Comparison of ENCODE assay signal across 8 mouse cellular contexts in the genomic region with DNA sequence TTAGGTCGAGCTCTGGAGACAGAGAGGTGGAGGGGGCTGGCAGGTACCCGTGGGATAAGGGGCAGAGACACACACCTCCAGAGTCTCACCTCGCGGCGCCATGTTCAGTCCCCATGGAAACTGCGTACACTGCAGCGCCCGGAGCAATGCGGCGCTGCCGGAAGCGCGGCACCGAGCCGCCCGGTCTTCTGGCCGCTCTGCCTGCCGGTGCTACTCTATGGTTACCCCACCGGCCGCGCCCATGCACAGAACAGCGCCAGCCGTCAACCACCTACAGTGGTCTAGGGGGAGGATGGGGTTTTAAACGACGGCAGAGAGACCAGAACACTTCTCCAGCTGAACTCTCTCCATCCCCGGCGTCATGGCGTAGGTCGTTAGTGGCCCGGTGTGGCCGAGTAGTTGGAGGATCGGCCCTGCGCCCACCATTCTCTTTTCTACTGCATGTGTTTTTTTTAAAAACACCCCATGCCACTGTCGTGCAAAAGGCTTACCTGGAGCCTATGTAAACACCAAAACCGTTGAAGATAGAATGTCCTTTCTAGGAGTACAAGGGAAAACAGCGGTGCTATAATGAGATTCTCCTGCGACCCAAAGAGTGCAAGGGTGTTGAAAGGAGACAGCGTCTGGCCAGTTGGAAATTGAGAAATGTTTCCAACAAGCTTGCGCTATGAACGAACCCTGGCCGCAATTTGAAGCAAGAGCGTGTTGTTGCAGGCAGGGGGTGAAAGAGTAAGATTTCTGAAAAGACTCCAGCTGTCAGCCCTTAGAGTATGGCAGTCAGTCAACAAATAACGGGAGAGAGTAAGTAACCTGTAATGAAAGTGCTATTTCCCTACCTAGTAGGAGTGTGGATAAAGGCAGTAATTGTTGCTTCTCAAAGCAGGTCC. TPM values are rescaled to one million over a fixed set of nuclear protein-coding genes. Genes with fewer than 3 reads are reported as not detected.
DNase-seq lines count a peak whose midpoint lies in the region; ATAC-seq lines count a peak whose summit lies in the region.

A gene (minus strand): TSS at position 615 of the 887 bp plus-strand sequence.

- peak; percentile 99 for ATAC-seq in erythroid progenitor cell, adult 5-6 weeks (replicated peaks; ENCODE audit: low FRiP score, poor library complexity, severe bottlenecking)
- peak; percentile 85 for ATAC-seq in heart, embryonic 13.5 days (ENCODE audit: extremely low read depth, insufficient number of reproducible peaks, low FRiP score, low TSS enrichment)
- ATAC-seq in liver, embryonic 13.5 days (ENCODE audit: low read depth), result peak; percentile 100
- peak; percentile 98 for ATAC-seq in stomach, embryonic 16.5 days (ENCODE audit: insufficient read depth, low FRiP score)

- peaks cover 19% of the 10 kb centered on the region for H3K4me1 ChIP-seq in heart, embryonic 13.5 days
- H3K4me1 ChIP-seq in liver, embryonic 13.5 days (replicated peaks), result peaks cover 26% of the 10 kb centered on the region
- H3K4me1 ChIP-seq in stomach, embryonic 16.5 days (ENCODE audit: control insufficient read depth, insufficient read depth, low read length), result peaks cover 12% of the 10 kb centered on the region

- WGBS in heart, embryonic 13.5 days, result 1% methylated on average over 43 of the region's 43 CpGs
- 3% methylated on average over 43 of the region's 43 CpGs for WGBS in liver, embryonic 13.5 days (ENCODE audit: insufficient replicate concordance)
- under 1% methylated on average over 43 of the region's 43 CpGs for WGBS in stomach, embryonic 16.5 days

- H3K9ac ChIP-seq in heart, embryonic 13.5 days, result peak within 1 kb of the TSS; percentile 85
- H3K9ac ChIP-seq in liver, embryonic 13.5 days, result peak within 1 kb of the TSS; percentile 74
- peak within 1 kb of the TSS; percentile 84 for H3K9ac ChIP-seq in stomach, embryonic 16.5 days (ENCODE audit: low read length)

- H3K4me3 ChIP-seq in heart, embryonic 13.5 days, result peak within 1 kb of the TSS; percentile 69
- H3K4me3 ChIP-seq in liver, embryonic 13.5 days (replicated peaks), result peak within 1 kb of the TSS; percentile 68
- peak within 1 kb of the TSS; percentile 62 for H3K4me3 ChIP-seq in stomach, embryonic 16.5 days (replicated peaks; ENCODE audit: low read length)

- peak within 1 kb of the TSS; percentile 82 for H3K4me2 ChIP-seq in heart, embryonic 13.5 days
- peak within 1 kb of the TSS; percentile 79 for H3K4me2 ChIP-seq in liver, embryonic 13.5 days
- peak within 1 kb of the TSS; percentile 95 for H3K4me2 ChIP-seq in stomach, embryonic 16.5 days (ENCODE audit: low read depth, low read length)

- peak; percentile 89 for DNase-seq in CD4-positive helper T cell, adult 2 months (ENCODE audit: low read depth, low spot score)
- DNase-seq in brain, embryonic 18.5 days (ENCODE audit: low read depth, low spot score), result peak; percentile 67
- DNase-seq in kidney, postnatal 14 days, result peak; percentile 91
- peak; percentile 79 for DNase-seq in liver, embryonic 13.5 days
- peak; percentile 81 for DNase-seq in neural tube, embryonic 10.5 days (ENCODE audit: extremely low spot score, low spot score)

- no peaks in the 10 kb centered on the region for H3K27me3 ChIP-seq in heart, embryonic 13.5 days (replicated peaks)
- no peaks in the 10 kb centered on the region for H3K27me3 ChIP-seq in liver, embryonic 13.5 days
- H3K27me3 ChIP-seq in stomach, embryonic 16.5 days (ENCODE audit: control insufficient read depth, insufficient read depth, low read length), result no peaks in the 10 kb centered on the region

- no peaks in the 10 kb centered on the region for H3K9me3 ChIP-seq in heart, embryonic 13.5 days
- H3K9me3 ChIP-seq in liver, embryonic 13.5 days (replicated peaks), result no peaks in the 10 kb centered on the region
- no peaks in the 10 kb centered on the region for H3K9me3 ChIP-seq in stomach, embryonic 16.5 days (replicated peaks; ENCODE audit: control insufficient read depth, low read length)

- peaks cover 25% of the 10 kb centered on the region for H3K36me3 ChIP-seq in heart, embryonic 13.5 days
- H3K36me3 ChIP-seq in liver, embryonic 13.5 days, result peaks cover 18% of the 10 kb centered on the region
- H3K36me3 ChIP-seq in stomach, embryonic 16.5 days (ENCODE audit: control insufficient read depth, insufficient read depth, low read length), result no peaks in the 10 kb centered on the region

- peak within 1 kb of the TSS; percentile 83 for H3K27ac ChIP-seq in heart, embryonic 13.5 days (replicated peaks)
- peak within 1 kb of the TSS; percentile 66 for H3K27ac ChIP-seq in liver, embryonic 13.5 days
- peak within 1 kb of the TSS; percentile 74 for H3K27ac ChIP-seq in stomach, embryonic 16.5 days (ENCODE audit: low read length)

RNA-seq across cellular contexts. Expression of the gene that starts here (rescaled TPM):
- 9.2 and 15.5 TPM in 2 replicates for total RNA-seq in erythroid progenitor cell, adult 5-6 weeks (2015; ENCODE audit: low replicate concordance)
- 7.7 and 11.8 TPM in 2 replicates for total RNA-seq in erythroid progenitor cell, adult 5-6 weeks (2017; ENCODE audit: low replicate concordance)
- 18.0 and 19.8 TPM in 2 replicates for polyA plus RNA-seq in heart, embryonic 13.5 days (2015; fragmentation: Nextera tagmentation; extraction: Ambion mirVana)
- polyA plus RNA-seq in liver, embryonic 13.5 days (2015; fragmentation: Nextera tagmentation; extraction: Ambion mirVana), result 14.9 and 16.9 TPM in 2 replicates
- 28.9 and 29.8 TPM in 2 replicates for polyA plus RNA-seq in stomach, embryonic 16.5 days (2015; fragmentation: Nextera tagmentation; extraction: Ambion mirVana)

Comparison
In these comparisons a context has a peak if more than half of its experiments do, and no peak if none do; other contexts are left out.
1. Peak in every context shown above with its lines: DNase-seq, ATAC-seq, H3K4me3 ChIP-seq and H3K27ac ChIP-seq.